Mouse (Mus musculus) neural tube, embryonic 15.5 days (tissue): ENCODE data around the gene St3gal6. TPM values are rescaled to one million over a fixed set of nuclear protein-coding genes. Genes with fewer than 3 reads are reported as not detected.
"Not testable (repeated sequence)": the region's sequence is repeated elsewhere in the genome, so short reads cannot be mapped to it uniquely, and the experiment has no call there.

Experiments
- ATAC-seq: fragments of 200-750 bp; cut with Nextera tagmentation; 2 replicates; pipeline ENCODE4 v1.8.0; 2017; ENCODE audit warnings: mild to moderate bottlenecking, moderate TSS enrichment, moderate library complexity; ENCODE audit not compliant: low FRiP score
- H3K27ac ChIP-seq: fragments of 300-500 bp; sonication (generic); replicated peaks from 2 replicates; pipeline ENCODE4 v1.5.1; 2015; ENCODE audit warnings: mild to moderate bottlenecking, inconsistent platforms
- H3K27me3 ChIP-seq: fragments of 300-500 bp; sonication (generic); replicated peaks from 2 replicates; pipeline ENCODE4 v1.6.1; 2015; ENCODE audit warnings: inconsistent platforms
- H3K36me3 ChIP-seq: fragments of 300-500 bp; sonication (generic); 2 replicates; pipeline ENCODE4 v1.6.1; 2015; ENCODE audit warnings: inconsistent platforms
- H3K4me1 ChIP-seq: fragments of 300-500 bp; sonication (generic); 2 replicates; pipeline ENCODE4 v1.6.1; 2015; ENCODE audit warnings: inconsistent platforms
- H3K4me2 ChIP-seq: fragments of 300-500 bp; sonication (generic); 2 replicates; pipeline ENCODE4 v1.6.1; 2015; ENCODE audit warnings: inconsistent platforms, mild to moderate bottlenecking, moderate library complexity
- H3K4me3 ChIP-seq: fragments of 300-500 bp; sonication (generic); replicated peaks from 2 replicates; pipeline ENCODE4 v1.5.1; 2015; ENCODE audit warnings: mild to moderate bottlenecking, inconsistent platforms
- H3K9ac ChIP-seq: fragments of 300-500 bp; sonication (generic); replicated peaks from 2 replicates; pipeline ENCODE4 v1.6.1; 2015; ENCODE audit warnings: mild to moderate bottlenecking, inconsistent platforms
- H3K9me3 ChIP-seq: fragments of 300-500 bp; sonication (generic); replicated peaks from 2 replicates; pipeline ENCODE4 v1.6.1; 2016; ENCODE audit warnings: inconsistent platforms
- WGBS: fragments of 180-500 bp; shearing (Covaris S2); methylation state at CpG from one replicate; pipeline ENCODE4 v1.1.7; 2015; ENCODE audit warnings: mixed read lengths; 5-methylcytosine and 5-hydroxymethylcytosine counted together
- polyA plus RNA-seq: library from polyadenylated mRNA; unstranded; fragments of >200 nt; fragmentation: Nextera tagmentation; extraction: Ambion mirVana; gene quantifications from 2 replicates; pipeline ENCODE4 v1.2.1, GENCODE M21; 2015

The St3gal6 gene
- polyA plus RNA-seq, 1 experiment from 2014 or later = 12.1 TPM

- H3K36me3 ChIP-seq = peaks cover 5% of the 10 kb centered on the region
- no peak overlapping the region for H3K4me3 ChIP-seq
- no peaks in the 10 kb centered on the region for H3K4me1 ChIP-seq
- no peak overlapping the region for H3K27ac ChIP-seq
- H3K9me3 ChIP-seq = no peaks in the 10 kb centered on the region
- ATAC-seq = no peak
- 93% methylated on average over 4 of the region's 4 CpGs for WGBS
- no peak overlapping the region for H3K9ac ChIP-seq
- no peaks in the 10 kb centered on the region for H3K27me3 ChIP-seq
- no peak overlapping the region for H3K4me2 ChIP-seq
Observed at GRCm38 (mm10) chr16:58470841-58471240, 53.2 kb downstream of the St3gal6 start.

- H3K4me1 ChIP-seq = no peaks in the 10 kb centered on the region
- no peak for ATAC-seq
- no peak overlapping the region for H3K4me3 ChIP-seq
- no peak overlapping the region for H3K4me2 ChIP-seq
- H3K27me3 ChIP-seq = no peaks in the 10 kb centered on the region
- no peaks in the 10 kb centered on the region for H3K9me3 ChIP-seq
- WGBS = 73% methylated on average over 8 of the region's 8 CpGs
- H3K36me3 ChIP-seq = peaks cover 13% of the 10 kb centered on the region
- no peak overlapping the region for H3K9ac ChIP-seq
- H3K27ac ChIP-seq = no peak overlapping the region
Observed at GRCm38 (mm10) chr16:58470061-58470460, 54.0 kb downstream of the St3gal6 start.

- 94% methylated on average over 9 of the region's 9 CpGs for WGBS
- Histone ChIP-seq H3K36me3 (peaks cover 38% of the 10 kb centered on the region), H3K4me2 (no peak overlapping the region), H3K27ac (no peak overlapping the region), H3K27me3 (no peaks in the 10 kb centered on the region), H3K9ac (no peak overlapping the region), H3K9me3 (no peaks in the 10 kb centered on the region), H3K4me3 (no peak overlapping the region), H3K4me1 (no peaks in the 10 kb centered on the region)
- ATAC-seq = no peak
Observed at GRCm38 (mm10) chr16:58465412-58465811, 58.6 kb downstream of the St3gal6 start.

- WGBS = 95% methylated on average over 14 of the region's 14 CpGs
- no peak for ATAC-seq
Observed at GRCm38 (mm10) chr16:58464051-58464450, 60.0 kb downstream of the St3gal6 start.

GRCm38 (mm10) chr16:58462519-58462918 lies 61.5 kb downstream of the St3gal6 start:
- Histone ChIP-seq H3K4me3 (no peak overlapping the region), H3K4me1 (no peaks in the 10 kb centered on the region), H3K27ac (no peak overlapping the region), H3K9me3 (no peaks in the 10 kb centered on the region), H3K36me3 (peaks cover 53% of the 10 kb centered on the region), H3K9ac (no peak overlapping the region), H3K4me2 (no peak overlapping the region), H3K27me3 (no peaks in the 10 kb centered on the region)
- WGBS = 95% methylated on average over 2 of the region's 2 CpGs
- ATAC-seq = no peak

More at GRCm38 (mm10) chr16:58464051-58464450, 60.0 kb downstream of the St3gal6 start:
- Histone ChIP-seq H3K9ac (no peak overlapping the region), H3K4me3 (no peak overlapping the region), H3K4me1 (no peaks in the 10 kb centered on the region), H3K36me3 (peaks cover 40% of the 10 kb centered on the region), H3K4me2 (no peak overlapping the region), H3K27ac (no peak overlapping the region), H3K27me3 (no peaks in the 10 kb centered on the region), H3K9me3 (no peaks in the 10 kb centered on the region)

- no peak for ATAC-seq
- 93% methylated on average over 2 of the region's 2 CpGs for WGBS
Observed at GRCm38 (mm10) chr16:58461856-58462518, 62.1 kb downstream of the St3gal6 start.

GRCm38 (mm10) chr16:58460386-58460785 lies 63.7 kb downstream of the St3gal6 start:
- Histone ChIP-seq H3K27me3 (no peaks in the 10 kb centered on the region), H3K27ac (no peak overlapping the region), H3K9ac (no peak overlapping the region), H3K4me1 (no peaks in the 10 kb centered on the region), H3K36me3 (peaks cover 53% of the 10 kb centered on the region), H3K4me2 (no peak overlapping the region), H3K4me3 (no peak overlapping the region), H3K9me3 (no peaks in the 10 kb centered on the region)
- no peak for ATAC-seq
- 86% methylated on average over 10 of the region's 10 CpGs for WGBS

More at GRCm38 (mm10) chr16:58461856-58462518, 62.1 kb downstream of the St3gal6 start:
- Histone ChIP-seq H3K4me1 (no peaks in the 10 kb centered on the region), H3K4me2 (no peak overlapping the region), H3K27me3 (no peaks in the 10 kb centered on the region), H3K9ac (no peak overlapping the region), H3K4me3 (no peak overlapping the region), H3K9me3 (no peaks in the 10 kb centered on the region), H3K27ac (no peak overlapping the region), H3K36me3 (peaks cover 56% of the 10 kb centered on the region)

- not testable (repeated sequence) for H3K4me3 ChIP-seq, H3K9me3 ChIP-seq, H3K4me2 ChIP-seq, H3K27me3 ChIP-seq, ATAC-seq, H3K4me1 ChIP-seq, H3K9ac ChIP-seq, H3K27ac ChIP-seq
- 25% methylated on average over 3 of the region's 3 CpGs for WGBS
- peaks cover 48% of the 10 kb centered on the region for H3K36me3 ChIP-seq
Observed at GRCm38 (mm10) chr16:58459966-58460365, 64.1 kb downstream of the St3gal6 start.

- no peak overlapping the region for H3K9ac ChIP-seq
- no peak for ATAC-seq
- H3K4me3 ChIP-seq = no peak overlapping the region
- no peak overlapping the region for H3K27ac ChIP-seq
- H3K36me3 ChIP-seq = peaks cover 36% of the 10 kb centered on the region
- no peaks in the 10 kb centered on the region for H3K4me1 ChIP-seq
- WGBS = 93% methylated on average over 6 of the region's 6 CpGs
- no peaks in the 10 kb centered on the region for H3K27me3 ChIP-seq
- no peaks in the 10 kb centered on the region for H3K9me3 ChIP-seq
- H3K4me2 ChIP-seq = no peak overlapping the region
Observed at GRCm38 (mm10) chr16:58456991-58457390, 67.1 kb downstream of the St3gal6 start.

GRCm38 (mm10) chr16:58456445-58456844 lies 67.6 kb downstream of the St3gal6 start:
- Histone ChIP-seq H3K36me3 (peaks cover 37% of the 10 kb centered on the region), H3K4me2 (no peak overlapping the region), H3K9me3 (no peaks in the 10 kb centered on the region), H3K27me3 (no peaks in the 10 kb centered on the region), H3K4me1 (no peaks in the 10 kb centered on the region), H3K9ac (no peak overlapping the region), H3K27ac (no peak overlapping the region), H3K4me3 (no peak overlapping the region)
- no peak for ATAC-seq
- 94% methylated on average over 5 of the region's 5 CpGs for WGBS

- Histone ChIP-seq H3K36me3 (peaks cover 35% of the 10 kb centered on the region), H3K9me3 (no peaks in the 10 kb centered on the region), H3K27ac (no peak overlapping the region), H3K4me3 (no peak overlapping the region), H3K27me3 (no peaks in the 10 kb centered on the region), H3K4me2 (no peak overlapping the region), H3K4me1 (no peaks in the 10 kb centered on the region), H3K9ac (no peak overlapping the region)
- ATAC-seq = no peak
- WGBS = 93% methylated on average over 5 of the region's 5 CpGs
Observed at GRCm38 (mm10) chr16:58455118-58455517, 68.9 kb downstream of the St3gal6 start.

GRCm38 (mm10) chr16:58454617-58455016 lies 69.4 kb downstream of the St3gal6 start:
- Histone ChIP-seq H3K9ac (no peak overlapping the region), H3K27ac (no peak overlapping the region), H3K4me3 (no peak overlapping the region), H3K4me2 (no peak overlapping the region), H3K4me1 (no peaks in the 10 kb centered on the region), H3K27me3 (no peaks in the 10 kb centered on the region), H3K36me3 (peaks cover 40% of the 10 kb centered on the region), H3K9me3 (no peaks in the 10 kb centered on the region)
- peak; percentile 38; the same call in 1 of the 2 replicates for ATAC-seq
- 72% methylated on average over 8 of the region's 8 CpGs for WGBS
